Mouse (Mus musculus) bone marrow, adult 2 months (tissue): ENCODE data around the gene Kat7.

Source experiments
- CTCF ChIP-seq: fragments of 200-500 bp; IDR thresholded peaks from 2 replicates; pipeline ENCODE4 v1.5.1; 2011; ENCODE audit warnings: low read length, control low read depth; ENCODE audit not compliant: control insufficient read depth, insufficient read depth
- POLR2A ChIP-seq: fragments of 200-500 bp; IDR thresholded peaks from 2 replicates; pipeline ENCODE4 v1.6.1; 2011; ENCODE audit warnings: low read depth, mild to moderate bottlenecking, control low read depth, low read length, borderline replicate concordance; ENCODE audit not compliant: control insufficient read depth

DNA sequence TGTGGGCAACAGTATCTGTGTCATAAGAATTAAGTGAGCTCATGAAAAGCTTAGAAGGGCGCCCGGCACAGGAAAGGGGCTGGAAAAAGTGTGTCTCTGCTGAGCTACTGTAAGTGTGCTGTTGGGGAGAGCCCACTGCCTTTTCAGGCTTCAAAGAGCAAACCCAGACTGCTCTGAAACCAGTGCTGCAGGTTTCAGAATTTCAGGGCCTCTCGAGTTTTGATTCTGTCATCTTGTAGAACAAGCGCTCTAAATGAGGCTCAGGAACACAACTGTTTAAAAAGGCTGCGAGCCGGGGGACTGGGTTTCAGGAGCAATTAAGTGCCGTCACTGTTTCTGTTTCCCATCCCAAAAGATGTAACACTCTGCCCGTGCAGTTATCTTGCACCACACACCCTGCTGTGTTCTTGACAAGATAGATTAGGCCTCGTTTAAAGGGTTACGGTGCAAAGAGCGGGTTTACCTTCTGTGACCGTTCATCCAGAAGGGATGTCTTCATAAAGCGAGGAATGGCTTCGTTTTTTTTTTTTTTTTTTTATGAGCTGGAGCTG is 29.5 kb upstream of the Kat7 start:
- TF ChIP-seq CTCF (no peak), POLR2A (no peak)
